Mouse (Mus musculus) E14TG2a.4 (cell line): ENCODE measurements around the gene Zc3h18.

Source experiments
- CTCF ChIP-seq: conservative IDR thresholded peaks from 2 replicates; pipeline ENCODE4 v1.5.1; 2014; ENCODE audit warnings: low read length
- NANOG ChIP-seq: IDR thresholded peaks from 2 replicates; pipeline ENCODE4 v1.6.1; 2014; ENCODE audit warnings: borderline replicate concordance, low read length, mixed read lengths

GRCm38 (mm10) chr8:122445203-122445602 is 68.8 kb downstream of the Zc3h18 start:
- TF ChIP-seq CTCF (no peak), NANOG (no peak)
